Mouse (Mus musculus) hindbrain, postnatal 0 days (tissue): ENCODE measurements at regions not wholly inside any gene's neighbourhood (a gene's known extent, or its start where the extent isn't known, plus 50 kb on each side); places are given as distances from the start of the nearest gene placed in this dataset.

Experiments used
- ATAC-seq: fragments of 200-750 bp; cut with Nextera tagmentation; 2 replicates; pipeline ENCODE4 v1.8.0; 2017; ENCODE audit warnings: mild to moderate bottlenecking, moderate TSS enrichment, moderate library complexity
- DNase-seq: peaks from one replicate; pipeline ENCODE4 v3.0.0-alpha.2; 2015; ENCODE audit warnings: low spot score
- H3K27ac ChIP-seq: fragments of 300-500 bp; sonication (generic); 2 replicates; pipeline ENCODE4 v1.5.1; 2014; ENCODE audit warnings: mild to moderate bottlenecking
- H3K27me3 ChIP-seq: fragments of 300-500 bp; sonication (generic); 2 replicates; pipeline ENCODE4 v1.6.1; 2014; ENCODE audit warnings: low read length, mixed read lengths; ENCODE audit not compliant: insufficient read depth
- H3K36me3 ChIP-seq: fragments of 300-500 bp; sonication (generic); 2 replicates; pipeline ENCODE4 v1.6.1; 2014; ENCODE audit warnings: low read length, mixed read lengths; ENCODE audit not compliant: insufficient read depth
- H3K4me1 ChIP-seq: fragments of 300-500 bp; sonication (generic); 2 replicates; pipeline ENCODE4 v1.6.1; 2014; ENCODE audit warnings: antibody characterized with exemption, low read length, mixed read lengths; ENCODE audit not compliant: insufficient read depth
- H3K4me2 ChIP-seq: fragments of 300-500 bp; sonication (generic); 2 replicates; pipeline ENCODE4 v1.6.1; 2014; ENCODE audit warnings: low read depth, mild to moderate bottlenecking, low read length, moderate library complexity, mixed read lengths
- H3K4me3 ChIP-seq: fragments of 300-500 bp; sonication (generic); 2 replicates; pipeline ENCODE4 v1.5.1; 2014; ENCODE audit warnings: low read length
- H3K9ac ChIP-seq: fragments of 300-500 bp; sonication (generic); replicated peaks from 2 replicates; pipeline ENCODE4 v1.6.1; 2014; ENCODE audit warnings: mild to moderate bottlenecking, low read length, moderate library complexity, mixed read lengths
- H3K9me3 ChIP-seq: fragments of 300-500 bp; sonication (generic); 2 replicates; pipeline ENCODE4 v1.6.1; 2016; ENCODE audit warnings: low read length, mixed read lengths
- CTCF ChIP-seq: IDR thresholded peaks from 2 replicates; pipeline ENCODE4 v1.5.1; 2016; ENCODE audit warnings: antibody characterized with exemption, control low read depth, low read depth
- WGBS: fragments of 180-500 bp; shearing (Covaris S2); extraction: QIAGEN DNeasy Blood & Tissue Kit; methylation state at CpG from one replicate; pipeline ENCODE4 v1.1.7; 2014; 5-methylcytosine and 5-hydroxymethylcytosine counted together

DNA sequence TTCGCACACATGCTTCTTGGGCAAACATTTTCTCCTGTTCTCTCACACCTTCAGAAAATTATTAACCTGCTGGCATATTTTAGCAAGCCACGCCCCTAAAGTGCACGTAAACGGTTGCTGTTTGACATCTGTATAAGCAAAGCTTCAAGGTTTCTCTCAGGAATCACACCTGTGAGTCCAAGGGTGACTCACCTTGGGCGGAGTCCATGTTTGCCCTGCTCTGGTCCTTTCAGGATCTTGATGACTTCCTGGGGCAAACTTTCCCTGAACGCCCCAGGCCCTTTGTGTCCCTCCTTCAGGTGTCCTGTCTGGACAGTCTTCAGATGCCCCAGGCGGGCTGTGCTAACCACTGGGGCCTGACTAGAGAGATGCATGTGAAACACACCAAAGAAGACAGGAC, 137.1 kb upstream of the Hs6st1 start:
- Histone ChIP-seq H3K4me1 (no peaks in the 10 kb centered on the region), H3K9me3 (no peaks in the 10 kb centered on the region), H3K9ac (no peak overlapping the region), H3K4me2 (no peak overlapping the region), H3K4me3 (no peak overlapping the region), H3K36me3 (no peaks in the 10 kb centered on the region), H3K27me3 (no peaks in the 10 kb centered on the region), H3K27ac (no peak overlapping the region)
- DNase-seq = no peak
- no peak for ATAC-seq
- no peak for TF ChIP-seq CTCF
- WGBS = 91% methylated on average over 7 of the region's 7 CpGs

DNA sequence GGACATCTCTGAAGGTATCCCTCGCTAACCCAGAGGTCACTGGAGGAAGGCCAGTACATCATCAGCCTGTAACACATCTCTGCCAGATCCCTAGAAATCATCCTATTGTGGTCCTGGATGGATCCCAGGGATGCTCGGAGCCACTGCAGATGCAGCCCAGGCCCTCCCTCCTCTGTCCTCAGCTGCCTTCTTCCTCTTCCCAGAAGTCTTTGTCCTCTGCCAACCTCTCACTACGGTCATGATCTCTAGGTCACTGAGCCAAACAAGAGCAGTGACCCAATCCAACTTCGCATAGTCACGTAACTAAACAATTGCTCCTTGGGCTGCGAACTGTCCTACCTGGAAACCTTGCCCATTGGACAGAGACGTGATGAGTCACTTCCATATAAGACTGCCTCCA, 134.7 kb upstream of the Hs6st1 start:
- H3K4me1 ChIP-seq = no peaks in the 10 kb centered on the region
- 80% methylated on average over 7 of the region's 7 CpGs for WGBS
- H3K9me3 ChIP-seq = no peaks in the 10 kb centered on the region
- no peak for ATAC-seq
- DNase-seq = no peak
- H3K36me3 ChIP-seq = no peaks in the 10 kb centered on the region
- no peaks in the 10 kb centered on the region for H3K27me3 ChIP-seq
- no peak overlapping the region for H3K27ac ChIP-seq
- TF ChIP-seq CTCF = no peak
- H3K4me2 ChIP-seq = no peak overlapping the region
- H3K4me3 ChIP-seq = no peak overlapping the region
- H3K9ac ChIP-seq = no peak overlapping the region

- 49% methylated on average over 7 of the region's 7 CpGs for WGBS
- no peak overlapping the region for H3K4me2 ChIP-seq
- DNase-seq (no peak), ATAC-seq (no peak; the same call in 1 of the 2 replicates)
- no peak overlapping the region for H3K9ac ChIP-seq
- H3K9me3 ChIP-seq = no peaks in the 10 kb centered on the region
- no peak overlapping the region for H3K27ac ChIP-seq
- no peaks in the 10 kb centered on the region for H3K36me3 ChIP-seq
- no peak overlapping the region for H3K4me3 ChIP-seq
- H3K4me1 ChIP-seq = no peaks in the 10 kb centered on the region
- TF ChIP-seq CTCF = no peak
- no peaks in the 10 kb centered on the region for H3K27me3 ChIP-seq
These were observed 133.0 kb upstream of the Hs6st1 start for GRCm38 (mm10) chr1:35935099-35935651.

GRCm38 (mm10) chr1:35936362-35937093, 131.7 kb upstream of the Hs6st1 start:
- Histone ChIP-seq H3K4me1 (no peaks in the 10 kb centered on the region), H3K36me3 (no peaks in the 10 kb centered on the region), H3K4me3 (no peak overlapping the region), H3K9ac (no peak overlapping the region), H3K27me3 (no peaks in the 10 kb centered on the region), H3K9me3 (no peaks in the 10 kb centered on the region), H3K27ac (no peak overlapping the region), H3K4me2 (no peak overlapping the region)
- no peak for DNase-seq
- no peak for TF ChIP-seq CTCF
- WGBS = 73% methylated on average over 5 of the region's 5 CpGs
- ATAC-seq = no peak

GRCm38 (mm10) chr1:35940236-35940635, 128.0 kb upstream of the Hs6st1 start:
- Histone ChIP-seq H3K4me3 (no peak overlapping the region), H3K9me3 (no peaks in the 10 kb centered on the region), H3K36me3 (no peaks in the 10 kb centered on the region), H3K4me1 (no peaks in the 10 kb centered on the region), H3K9ac (no peak overlapping the region), H3K27ac (no peak overlapping the region), H3K27me3 (no peaks in the 10 kb centered on the region), H3K4me2 (no peak overlapping the region)
- DNase-seq (no peak), ATAC-seq (no peak)
- no peak for TF ChIP-seq CTCF
- 73% methylated on average over 2 of the region's 2 CpGs for whole genome bisulfite sequencing

DNA sequence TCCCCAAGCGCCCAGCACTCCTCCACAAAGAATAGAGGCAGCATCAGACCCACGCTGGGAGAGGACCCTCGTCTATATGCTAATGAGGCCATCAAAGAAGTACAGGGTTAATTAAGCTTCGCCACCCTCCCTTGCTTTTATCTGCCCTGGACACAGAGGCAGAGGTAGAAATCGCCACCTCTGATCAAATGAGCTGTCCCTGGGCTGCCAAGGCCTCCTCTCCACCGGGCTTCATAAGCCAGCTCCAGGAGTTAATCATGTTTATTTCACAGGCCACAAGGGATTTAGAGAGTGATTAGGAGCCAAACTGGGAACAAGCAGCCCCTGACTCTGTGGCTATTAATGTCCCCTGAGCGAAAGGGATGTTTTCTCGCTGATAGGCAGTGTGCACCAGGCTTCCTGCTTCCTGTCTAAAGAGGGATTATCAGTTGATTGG, 126.5 kb upstream of the Hs6st1 start:
- no peak overlapping the region for H3K4me3 ChIP-seq
- H3K9ac ChIP-seq = no peak overlapping the region
- no peak for TF ChIP-seq CTCF
- H3K27ac ChIP-seq = no peak overlapping the region
- H3K9me3 ChIP-seq = no peaks in the 10 kb centered on the region
- no peaks in the 10 kb centered on the region for H3K27me3 ChIP-seq
- DNase-seq (no peak), ATAC-seq (no peak)
- 18% methylated on average over 8 of the region's 8 CpGs for WGBS
- no peaks in the 10 kb centered on the region for H3K4me1 ChIP-seq
- H3K36me3 ChIP-seq = no peaks in the 10 kb centered on the region
- H3K4me2 ChIP-seq = no peak overlapping the region

DNA sequence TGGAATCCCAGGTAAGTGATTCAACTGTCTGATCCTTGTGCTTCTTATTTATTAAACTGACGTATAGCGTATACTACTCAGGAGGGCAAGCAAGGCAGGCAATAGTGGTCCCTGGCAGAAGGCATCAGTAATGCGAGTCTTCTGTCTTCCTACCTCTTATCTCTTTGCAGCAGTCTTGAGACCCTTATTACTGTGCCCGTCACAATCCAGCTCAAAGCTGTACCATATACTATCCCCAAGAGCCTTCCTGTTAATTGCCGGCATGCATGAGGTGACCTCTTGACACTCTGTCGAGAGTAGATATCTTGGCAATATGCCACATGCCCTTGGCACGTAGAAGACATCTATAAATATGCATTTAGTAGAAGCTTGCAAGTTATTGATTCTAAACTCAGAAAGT, 126.0 kb upstream of the Hs6st1 start:
- DNase-seq (no peak), ATAC-seq (no peak)
- TF ChIP-seq CTCF = no peak
- Histone ChIP-seq H3K36me3 (no peaks in the 10 kb centered on the region), H3K27me3 (no peaks in the 10 kb centered on the region), H3K9ac (no peak overlapping the region), H3K4me3 (no peak overlapping the region), H3K4me2 (no peak overlapping the region), H3K9me3 (no peaks in the 10 kb centered on the region), H3K4me1 (no peaks in the 10 kb centered on the region), H3K27ac (no peak overlapping the region)
- WGBS = 55% methylated on average over 7 of the region's 7 CpGs
